Mouse (Mus musculus): Measurements from ENCODE around the gene Thrb.

DNA sequence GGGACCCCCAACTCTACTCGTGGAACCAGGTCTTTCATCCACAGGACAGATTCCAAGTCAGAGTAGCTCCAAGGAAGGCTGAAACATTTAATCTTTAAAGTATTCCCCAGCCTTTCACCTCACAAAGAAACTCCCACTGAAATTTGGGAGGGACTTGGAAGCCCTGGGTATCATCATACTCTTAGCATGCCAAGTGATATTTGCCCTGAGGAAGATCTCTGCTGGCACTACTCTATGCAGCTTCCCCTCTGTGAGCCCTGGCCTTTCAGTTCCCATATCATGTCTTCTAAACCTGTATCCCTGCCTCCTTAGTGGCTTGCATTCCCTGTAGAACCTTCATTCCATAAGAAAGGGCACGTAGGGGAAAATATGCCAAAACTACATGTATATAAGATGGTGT, 68.8 kb downstream of the Thrb start:
- TF ChIP-seq POLR2A (IDR thresholded peaks at IDR 0.05; ENCODE audit: borderline replicate concordance, control insufficient read depth, low read depth, low read length) (no peak), CTCF (IDR thresholded peaks at IDR 0.05; ENCODE audit: control insufficient read depth, insufficient read depth, low read length) (no peak)
